Mouse (Mus musculus) ES-Bruce4 (cell line): ENCODE measurements around the gene Gm49322.

Source experiments
- CTCF ChIP-seq: IDR thresholded peaks from one replicate; pipeline ENCODE4 v1.8.1; 2011; ENCODE audit warnings: low read depth, low read length
- EP300 ChIP-seq: IDR thresholded peaks from 2 replicates; pipeline ENCODE4 v1.6.1; 2011; ENCODE audit warnings: low read depth, low read length; ENCODE audit not compliant: insufficient read depth
- POLR2A ChIP-seq: IDR thresholded peaks from one replicate; pipeline ENCODE4 v1.8.1; 2011; ENCODE audit warnings: low read length; ENCODE audit not compliant: insufficient read depth

GRCm38 (mm10) chr10:80603364-80603763, 2.5 kb upstream of the Gm49322 start:
- TF ChIP-seq CTCF, result no peak
- TF ChIP-seq POLR2A, result no peak
- no peak for TF ChIP-seq EP300
